Mouse (Mus musculus): Measurements from ENCODE around the gene Hacd4. TPM values are rescaled to one million over a fixed set of nuclear protein-coding genes. Genes with fewer than 3 reads are reported as not detected.

Hacd4 gene
- polyA plus RNA-seq, 1 experiment: 10.8 TPM

GRCm38 (mm10) chr4:88464574-88464973, 25.8 kb upstream of the Hacd4 start:
- Histone ChIP-seq H3K4me1 (ENCODE audit: control insufficient read depth, insufficient read depth, low read length) (no peaks in the 10 kb centered on the region), H3K27ac (ENCODE audit: control insufficient read depth, insufficient read depth, low read depth, low read length, poor library complexity) (no peak overlapping the region), H3K4me3 (replicated peaks; ENCODE audit: control insufficient read depth, low read depth, low read length) (no peak overlapping the region)
- 43% methylated on average over 4 of the region's 4 CpGs for WGBS
- TF ChIP-seq POLR2A (IDR thresholded peaks at IDR 0.05; ENCODE audit: borderline replicate concordance, control insufficient read depth, low read depth, low read length) (no peak), CTCF (IDR thresholded peaks at IDR 0.05; ENCODE audit: control insufficient read depth, insufficient read depth, low read length) (no peak)

GRCm38 (mm10) chr4:88462981-88463646, 24.4 kb upstream of the Hacd4 start:
- WGBS: 44% methylated on average over 8 of the region's 8 CpGs
- Histone ChIP-seq H3K27ac (ENCODE audit: control insufficient read depth, insufficient read depth, low read depth, low read length, poor library complexity) (no peak overlapping the region), H3K4me3 (replicated peaks; ENCODE audit: control insufficient read depth, low read depth, low read length) (no peak overlapping the region), H3K4me1 (ENCODE audit: control insufficient read depth, insufficient read depth, low read length) (no peaks in the 10 kb centered on the region)
- no peak for TF ChIP-seq POLR2A (IDR thresholded peaks at IDR 0.05; ENCODE audit: borderline replicate concordance, control insufficient read depth, low read depth, low read length)
- TF ChIP-seq CTCF (IDR thresholded peaks at IDR 0.05; ENCODE audit: control insufficient read depth, insufficient read depth, low read length): no peak

- H3K27ac ChIP-seq (ENCODE audit: control insufficient read depth, insufficient read depth, low read depth, low read length, poor library complexity): no peak overlapping the region
- no peaks in the 10 kb centered on the region for H3K4me1 ChIP-seq (ENCODE audit: control insufficient read depth, insufficient read depth, low read length)
- no peak overlapping the region for H3K4me3 ChIP-seq (replicated peaks; ENCODE audit: control insufficient read depth, low read depth, low read length)
- WGBS: 68% methylated on average over 1 of the region's 1 CpGs
- TF ChIP-seq CTCF (IDR thresholded peaks at IDR 0.05; ENCODE audit: control insufficient read depth, insufficient read depth, low read length): no peak
- TF ChIP-seq POLR2A (IDR thresholded peaks at IDR 0.05; ENCODE audit: borderline replicate concordance, control insufficient read depth, low read depth, low read length): no peak
Observed at GRCm38 (mm10) chr4:88462501-88462900, 23.8 kb upstream of the Hacd4 start.

- WGBS: 76% methylated on average over 2 of the region's 2 CpGs
- H3K4me3 ChIP-seq (replicated peaks; ENCODE audit: control insufficient read depth, low read depth, low read length): no peak overlapping the region
- no peak overlapping the region for H3K27ac ChIP-seq (ENCODE audit: control insufficient read depth, insufficient read depth, low read depth, low read length, poor library complexity)
- no peak for TF ChIP-seq POLR2A (IDR thresholded peaks at IDR 0.05; ENCODE audit: borderline replicate concordance, control insufficient read depth, low read depth, low read length)
- TF ChIP-seq CTCF (IDR thresholded peaks at IDR 0.05; ENCODE audit: control insufficient read depth, insufficient read depth, low read length): no peak
- H3K4me1 ChIP-seq (ENCODE audit: control insufficient read depth, insufficient read depth, low read length): no peaks in the 10 kb centered on the region
Observed at GRCm38 (mm10) chr4:88461315-88461714, 22.6 kb upstream of the Hacd4 start.

GRCm38 (mm10) chr4:88458673-88459072, 19.9 kb upstream of the Hacd4 start:
- 25% methylated on average over 2 of the region's 2 CpGs for WGBS
- no peak for TF ChIP-seq POLR2A (IDR thresholded peaks at IDR 0.05; ENCODE audit: borderline replicate concordance, control insufficient read depth, low read depth, low read length)
- no peak for TF ChIP-seq CTCF (IDR thresholded peaks at IDR 0.05; ENCODE audit: control insufficient read depth, insufficient read depth, low read length)
- Histone ChIP-seq H3K4me3 (replicated peaks; ENCODE audit: control insufficient read depth, low read depth, low read length) (no peak overlapping the region), H3K27ac (ENCODE audit: control insufficient read depth, insufficient read depth, low read depth, low read length, poor library complexity) (no peak overlapping the region), H3K4me1 (ENCODE audit: control insufficient read depth, insufficient read depth, low read length) (no peaks in the 10 kb centered on the region)

- WGBS: 68% methylated on average over 1 of the region's 1 CpGs
Observed at GRCm38 (mm10) chr4:88458093-88458492, 19.4 kb upstream of the Hacd4 start.

GRCm38 (mm10) chr4:88450087-88450765, 11.5 kb upstream of the Hacd4 start:
- 64% methylated on average over 1 of the region's 1 CpGs for WGBS

More at GRCm38 (mm10) chr4:88458093-88458492, 19.4 kb upstream of the Hacd4 start:
- no peak for TF ChIP-seq POLR2A (IDR thresholded peaks at IDR 0.05; ENCODE audit: borderline replicate concordance, control insufficient read depth, low read depth, low read length)
- no peak for TF ChIP-seq CTCF (IDR thresholded peaks at IDR 0.05; ENCODE audit: control insufficient read depth, insufficient read depth, low read length)
- Histone ChIP-seq H3K27ac (ENCODE audit: control insufficient read depth, insufficient read depth, low read depth, low read length, poor library complexity) (no peak overlapping the region), H3K4me3 (replicated peaks; ENCODE audit: control insufficient read depth, low read depth, low read length) (no peak overlapping the region), H3K4me1 (ENCODE audit: control insufficient read depth, insufficient read depth, low read length) (no peaks in the 10 kb centered on the region)

GRCm38 (mm10) chr4:88448976-88449375, 10.2 kb upstream of the Hacd4 start:
- Histone ChIP-seq H3K27ac (ENCODE audit: control insufficient read depth, insufficient read depth, low read depth, low read length, poor library complexity) (no peak overlapping the region), H3K4me1 (ENCODE audit: control insufficient read depth, insufficient read depth, low read length) (peaks cover 2% of the 10 kb centered on the region; the same call in 1 of the 2 replicates)
- no peak for TF ChIP-seq POLR2A (IDR thresholded peaks at IDR 0.05; ENCODE audit: borderline replicate concordance, control insufficient read depth, low read depth, low read length)
- no peak for TF ChIP-seq CTCF (IDR thresholded peaks at IDR 0.05; ENCODE audit: control insufficient read depth, insufficient read depth, low read length)

More at GRCm38 (mm10) chr4:88450087-88450765, 11.5 kb upstream of the Hacd4 start:
- Histone ChIP-seq H3K4me1 (ENCODE audit: control insufficient read depth, insufficient read depth, low read length) (peaks cover 2% of the 10 kb centered on the region; the same call in 1 of the 2 replicates), H3K27ac (ENCODE audit: control insufficient read depth, insufficient read depth, low read depth, low read length, poor library complexity) (peak overlapping the region; percentile 45; the same call in 1 of the 2 replicates), H3K4me3 (replicated peaks; ENCODE audit: control insufficient read depth, low read depth, low read length) (no peak overlapping the region)
- TF ChIP-seq CTCF (IDR thresholded peaks at IDR 0.05; ENCODE audit: control insufficient read depth, insufficient read depth, low read length): no peak
- no peak for TF ChIP-seq POLR2A (IDR thresholded peaks at IDR 0.05; ENCODE audit: borderline replicate concordance, control insufficient read depth, low read depth, low read length)

More at GRCm38 (mm10) chr4:88448976-88449375, 10.2 kb upstream of the Hacd4 start:
- H3K4me3 ChIP-seq (replicated peaks; ENCODE audit: control insufficient read depth, low read depth, low read length): no peak overlapping the region
- 68% methylated on average over 2 of the region's 2 CpGs for WGBS
